Mouse (Mus musculus): ENCODE data around the gene Efna4.

GRCm38 (mm10) chr3:89300514-89300913 is 37.3 kb downstream of the Efna4 start:
- TF ChIP-seq CTCF (IDR thresholded peaks at IDR 0.05; ENCODE audit: control insufficient read depth, insufficient read depth, insufficient replicate concordance, low read depth, low read length) (no peak), POLR2A (IDR thresholded peaks at IDR 0.05; ENCODE audit: control insufficient read depth, low read depth, low read length) (no peak)

Measured in testis, adult 2 months (tissue).